Mouse (Mus musculus): Measurements from ENCODE around the gene Fam196a.

DNA sequence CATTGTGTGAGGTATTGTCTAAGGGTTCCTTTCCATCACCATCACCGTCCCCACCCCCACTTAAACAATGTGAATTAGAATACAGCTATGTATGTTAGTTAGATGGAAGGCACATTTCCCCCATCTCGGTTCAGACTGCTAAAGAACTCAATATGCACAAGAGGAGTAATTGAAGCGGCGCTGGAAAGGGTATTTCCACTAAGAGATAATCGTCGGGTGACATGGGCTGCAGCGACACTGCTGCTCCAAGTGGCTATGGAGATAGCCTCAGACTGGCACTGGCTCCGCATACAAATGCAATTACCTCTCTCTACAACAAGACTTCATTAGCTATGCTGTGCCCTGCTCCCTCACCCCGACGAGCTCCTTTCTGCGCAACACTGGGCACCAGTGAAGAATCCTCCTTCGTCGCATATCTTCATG, 45.8 kb downstream of the Fam196a start:
- TF ChIP-seq CTCF (conservative IDR thresholded peaks at IDR 0.05; ENCODE audit: low read length), result no peak
- no peak for TF ChIP-seq NANOG (IDR thresholded peaks at IDR 0.05; ENCODE audit: borderline replicate concordance, low read length)
- no peak for TF ChIP-seq POU5F1 (IDR thresholded peaks at IDR 0.05; ENCODE audit: borderline replicate concordance, low read length)

Data from E14TG2a.4 (cell line).